Mouse (Mus musculus) midbrain, embryonic 12.5 days (tissue): Measurements from ENCODE around the gene Maml3. TPM values are rescaled to one million over a fixed set of nuclear protein-coding genes. Genes with fewer than 3 reads are reported as not detected.

Experiments
- ATAC-seq: fragments of 200-750 bp; cut with Nextera tagmentation; 2 replicates; pipeline ENCODE4 v1.8.0; 2017; ENCODE audit warnings: low read depth, moderate TSS enrichment, moderate library complexity; ENCODE audit not compliant: low FRiP score
- H3K27ac ChIP-seq: fragments of 300-500 bp; sonication (generic); replicated peaks from 2 replicates; pipeline ENCODE4 v1.5.1; 2016; ENCODE audit warnings: mild to moderate bottlenecking
- H3K27me3 ChIP-seq: fragments of 300-500 bp; sonication (generic); 2 replicates; pipeline ENCODE4 v1.6.1; 2016; ENCODE audit warnings: mild to moderate bottlenecking
- H3K36me3 ChIP-seq: fragments of 300-500 bp; sonication (generic); 2 replicates; pipeline ENCODE4 v1.6.1; 2016
- H3K4me1 ChIP-seq: fragments of 300-500 bp; sonication (generic); 2 replicates; pipeline ENCODE4 v1.6.1; 2016
- H3K4me2 ChIP-seq: fragments of 300-500 bp; sonication (generic); replicated peaks from 2 replicates; pipeline ENCODE4 v1.6.1; 2016; ENCODE audit warnings: mild to moderate bottlenecking, moderate library complexity
- H3K4me3 ChIP-seq: fragments of 300-500 bp; sonication (generic); 2 replicates; pipeline ENCODE4 v1.5.1; 2016; ENCODE audit warnings: mild to moderate bottlenecking
- H3K9ac ChIP-seq: fragments of 300-500 bp; sonication (generic); replicated peaks from 2 replicates; pipeline ENCODE4 v1.6.1; 2016; ENCODE audit warnings: mild to moderate bottlenecking, moderate library complexity
- H3K9me3 ChIP-seq: fragments of 300-500 bp; sonication (generic); 2 replicates; pipeline ENCODE4 v1.6.1; 2016; ENCODE audit warnings: mild to moderate bottlenecking
- whole genome bisulfite sequencing: fragments of 180-500 bp; shearing (Covaris S2); methylation state at CpG from one replicate; pipeline ENCODE4 v1.1.7; 2016; 5-methylcytosine and 5-hydroxymethylcytosine counted together
- polyA plus RNA-seq: library from polyadenylated mRNA; unstranded; fragments of >200 nt; fragmentation: Nextera tagmentation; extraction: Ambion mirVana; gene quantifications from 2 replicates; pipeline ENCODE4 v1.2.1, GENCODE M21; 2016

Gene Maml3
- polyA plus RNA-seq, 1 experiment from 2014 or later = 8.2 TPM

DNA sequence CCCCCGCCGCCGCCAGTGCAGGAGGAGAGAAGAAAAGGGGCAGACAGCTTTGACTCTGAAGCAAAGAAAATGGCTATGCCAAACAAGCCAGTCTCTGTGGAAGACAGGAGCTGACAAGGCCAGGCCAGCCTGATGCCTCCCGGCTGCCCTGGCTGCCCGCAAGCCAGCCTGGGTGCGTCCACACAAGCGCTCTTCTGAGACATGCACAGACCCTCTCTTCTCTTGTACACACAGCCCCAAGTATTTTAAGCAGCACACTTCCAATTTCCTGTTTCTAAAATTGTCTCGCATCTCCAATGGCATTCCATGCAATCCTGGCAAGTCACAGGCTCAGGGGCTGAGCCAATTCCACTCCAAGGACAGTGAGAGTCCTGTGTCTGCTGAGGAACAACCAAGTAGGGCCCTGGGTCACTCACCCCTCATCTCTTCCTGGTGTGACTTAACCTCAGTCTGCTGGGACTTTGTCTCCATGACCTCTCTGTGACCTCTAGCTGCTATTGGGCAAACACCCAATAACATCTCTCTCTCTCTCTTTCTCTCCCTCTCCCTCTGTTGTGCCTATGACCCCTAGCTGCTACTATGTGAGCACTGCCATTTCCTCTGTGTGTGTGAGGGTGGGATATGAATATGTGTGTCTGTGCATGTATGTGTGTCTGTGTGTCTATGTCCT, 354.9 kb downstream of the Maml3 start:
- peaks cover 3% of the 10 kb centered on the region; the same call in 1 of the 2 replicates for H3K9me3 ChIP-seq
- WGBS = 37% methylated on average over 8 of the region's 8 CpGs
- H3K27me3 ChIP-seq = no peaks in the 10 kb centered on the region
- H3K9ac ChIP-seq = peak overlapping the region; percentile 51
- H3K4me2 ChIP-seq = no peak overlapping the region
- no peaks in the 10 kb centered on the region for H3K36me3 ChIP-seq
- no peak overlapping the region for H3K4me3 ChIP-seq
- peaks cover 43% of the 10 kb centered on the region for H3K4me1 ChIP-seq
- peak overlapping the region; percentile 89 for H3K27ac ChIP-seq
- ATAC-seq = peak; percentile 48

DNA sequence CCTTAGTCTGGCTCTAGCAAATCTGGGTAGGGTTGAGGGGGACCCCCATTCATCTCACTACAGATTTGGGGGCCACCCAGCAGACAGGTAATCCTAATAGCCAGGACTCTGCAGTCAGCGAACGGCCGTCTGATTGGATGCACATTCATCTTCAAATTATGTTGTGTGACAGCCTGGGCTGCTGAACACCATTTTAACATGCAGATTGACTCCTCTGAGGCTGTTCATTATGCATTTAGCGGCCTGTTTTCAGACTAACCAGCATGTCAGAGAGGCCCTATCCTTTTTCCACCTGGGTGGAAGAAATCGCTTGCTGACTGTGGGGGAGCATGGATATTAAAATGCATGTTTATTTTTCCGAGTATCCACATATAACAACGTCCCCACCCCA, 355.5 kb downstream of the Maml3 start:
- Histone ChIP-seq H3K36me3 (no peaks in the 10 kb centered on the region), H3K9me3 (peaks cover 3% of the 10 kb centered on the region; the same call in 1 of the 2 replicates), H3K9ac (peak overlapping the region; percentile 51), H3K4me2 (no peak overlapping the region), H3K4me1 (peaks cover 46% of the 10 kb centered on the region), H3K27me3 (no peaks in the 10 kb centered on the region), H3K27ac (peak overlapping the region; percentile 89), H3K4me3 (no peak overlapping the region)
- ATAC-seq = peak; percentile 77
- WGBS = 32% methylated on average over 7 of the region's 7 CpGs

DNA sequence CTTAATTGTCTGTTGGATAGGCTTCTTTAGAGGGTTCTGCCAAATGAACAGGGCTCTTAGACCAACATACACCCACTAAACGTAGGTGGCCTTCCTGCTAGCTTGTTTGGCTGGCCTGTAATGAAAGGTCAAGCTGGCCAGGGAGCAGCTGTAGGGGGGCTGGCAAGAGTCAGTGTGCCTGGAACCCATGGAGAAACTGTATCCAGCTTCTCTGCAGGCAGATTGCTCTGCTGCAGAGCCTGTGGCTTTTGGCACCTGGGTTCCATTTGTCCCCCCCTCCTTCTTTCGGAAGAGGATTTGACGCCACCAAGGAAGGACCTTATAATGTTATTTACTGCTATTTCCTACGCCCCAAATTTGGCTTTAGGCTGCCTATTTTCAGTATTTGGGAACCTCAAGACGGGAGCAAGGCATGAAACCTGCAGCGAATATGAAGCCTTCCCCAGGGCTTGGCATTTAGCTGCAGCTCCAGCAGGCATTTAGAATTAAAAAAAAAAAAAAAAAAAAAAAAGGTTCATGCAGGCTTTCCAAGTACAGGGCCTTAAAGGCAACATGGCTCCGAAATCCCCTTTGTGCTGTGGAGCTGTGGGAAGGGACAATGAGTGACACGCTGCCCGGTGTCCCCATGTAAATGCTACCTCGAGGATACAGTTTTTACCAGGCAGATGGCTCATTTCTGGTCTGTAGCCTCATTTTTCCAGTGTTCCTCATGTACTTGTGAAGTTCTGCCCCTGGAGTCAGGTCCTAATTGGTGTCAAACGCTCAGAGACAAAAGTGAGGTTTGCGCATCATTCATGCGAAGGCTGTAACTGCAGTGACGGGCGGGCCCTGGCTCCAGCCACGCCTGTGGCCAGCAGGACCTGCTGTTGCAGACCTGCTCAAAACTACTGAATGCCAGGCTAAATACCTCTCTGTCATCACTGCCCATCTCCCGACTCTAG, 356.2 kb downstream of the Maml3 start:
- Histone ChIP-seq H3K4me2 (no peak overlapping the region), H3K4me1 (peaks cover 48% of the 10 kb centered on the region), H3K9me3 (peaks cover 3% of the 10 kb centered on the region; the same call in 1 of the 2 replicates), H3K9ac (0 out of 2 replicates have a peak overlapping the region, but pooled peaks have one; percentile 51), H3K36me3 (no peaks in the 10 kb centered on the region), H3K27me3 (no peaks in the 10 kb centered on the region), H3K4me3 (no peak overlapping the region), H3K27ac (peak overlapping the region; percentile 89)
- WGBS = 75% methylated on average over 17 of the region's 17 CpGs
- peak; percentile 38 for ATAC-seq

DNA sequence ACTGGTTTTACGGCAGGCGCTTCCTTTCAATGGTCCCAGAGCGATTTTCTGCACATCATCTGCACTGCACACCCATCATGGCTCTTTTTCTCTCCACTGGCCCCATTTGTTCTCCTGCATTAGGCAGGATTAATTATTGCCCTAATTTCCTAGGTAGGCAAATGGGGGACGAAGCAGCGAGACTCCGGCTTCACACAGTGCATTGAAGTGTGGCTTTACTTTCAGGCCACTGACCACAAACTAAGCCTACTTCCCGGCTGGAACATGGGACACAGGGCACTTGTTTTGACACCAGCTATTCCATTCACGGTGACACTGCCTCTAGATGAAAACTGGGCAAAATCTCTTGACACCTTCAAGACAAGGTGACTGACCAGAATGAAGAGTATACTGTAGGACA, 358.1 kb downstream of the Maml3 start:
- Histone ChIP-seq H3K4me2 (no peak overlapping the region), H3K36me3 (no peaks in the 10 kb centered on the region), H3K27ac (0 out of 2 replicates have a peak overlapping the region, but pooled peaks have one; percentile 22), H3K27me3 (no peaks in the 10 kb centered on the region), H3K4me1 (peaks cover 51% of the 10 kb centered on the region), H3K4me3 (no peak overlapping the region), H3K9me3 (peaks cover 3% of the 10 kb centered on the region; the same call in 1 of the 2 replicates), H3K9ac (no peak overlapping the region)
- 74% methylated on average over 8 of the region's 8 CpGs for WGBS
- ATAC-seq = no peak

DNA sequence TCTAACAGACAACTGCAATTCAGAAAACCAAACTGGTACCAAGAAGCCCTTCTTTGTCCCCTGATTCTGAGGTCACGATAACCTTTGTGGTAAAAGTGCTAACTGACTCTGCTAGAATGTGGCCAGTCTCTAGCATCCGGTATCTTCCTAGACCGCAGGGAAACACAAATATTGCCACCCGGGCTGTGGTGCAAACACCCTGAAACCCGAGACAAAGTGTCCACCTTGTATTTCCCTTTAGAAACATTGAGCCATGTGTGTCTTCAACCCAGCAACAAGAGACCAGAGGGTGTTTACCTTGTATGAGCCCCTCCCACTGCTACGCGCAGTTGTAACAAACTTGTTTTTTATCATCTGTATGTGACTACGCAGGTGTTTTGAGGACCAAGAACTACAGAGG, 359.7 kb downstream of the Maml3 start:
- WGBS = 89% methylated on average over 8 of the region's 8 CpGs
- no peak overlapping the region for H3K9ac ChIP-seq
- no peak overlapping the region for H3K4me3 ChIP-seq
- H3K9me3 ChIP-seq = peaks cover 3% of the 10 kb centered on the region; the same call in 1 of the 2 replicates
- ATAC-seq = no peak
- H3K4me2 ChIP-seq = no peak overlapping the region
- H3K4me1 ChIP-seq = peaks cover 45% of the 10 kb centered on the region
- no peak overlapping the region for H3K27ac ChIP-seq
- no peaks in the 10 kb centered on the region for H3K27me3 ChIP-seq
- H3K36me3 ChIP-seq = no peaks in the 10 kb centered on the region

DNA sequence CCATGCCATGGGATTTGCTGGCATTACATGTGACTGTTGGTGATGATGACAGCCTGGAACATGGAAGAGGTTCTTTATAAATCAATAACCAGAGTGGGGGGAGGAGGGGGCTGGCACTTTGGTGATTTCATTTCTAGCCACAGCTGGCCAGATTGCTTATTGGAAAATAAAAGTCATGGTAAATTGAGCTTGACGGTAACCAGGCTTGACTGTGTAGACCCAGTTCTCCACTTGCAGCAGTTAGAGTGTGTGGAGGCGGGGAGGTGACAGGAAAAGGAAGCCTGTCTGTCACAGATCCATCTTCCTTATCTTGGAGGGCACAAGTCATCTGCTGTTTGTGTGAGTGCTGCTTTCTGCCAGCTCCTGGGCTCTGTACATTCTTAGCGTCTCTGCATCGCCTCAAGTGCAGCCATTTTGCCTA, 360.5 kb downstream of the Maml3 start:
- no peak for ATAC-seq
- H3K36me3 ChIP-seq = no peaks in the 10 kb centered on the region
- WGBS = 85% methylated on average over 4 of the region's 4 CpGs
- 0 out of 2 replicates have a peak overlapping the region, but pooled peaks have one; percentile 10 for H3K27ac ChIP-seq
- H3K4me2 ChIP-seq = no peak overlapping the region
- no peaks in the 10 kb centered on the region for H3K27me3 ChIP-seq
- H3K4me3 ChIP-seq = no peak overlapping the region
- H3K9ac ChIP-seq = no peak overlapping the region
- peaks cover 41% of the 10 kb centered on the region for H3K4me1 ChIP-seq
- H3K9me3 ChIP-seq = peaks cover 3% of the 10 kb centered on the region; the same call in 1 of the 2 replicates

DNA sequence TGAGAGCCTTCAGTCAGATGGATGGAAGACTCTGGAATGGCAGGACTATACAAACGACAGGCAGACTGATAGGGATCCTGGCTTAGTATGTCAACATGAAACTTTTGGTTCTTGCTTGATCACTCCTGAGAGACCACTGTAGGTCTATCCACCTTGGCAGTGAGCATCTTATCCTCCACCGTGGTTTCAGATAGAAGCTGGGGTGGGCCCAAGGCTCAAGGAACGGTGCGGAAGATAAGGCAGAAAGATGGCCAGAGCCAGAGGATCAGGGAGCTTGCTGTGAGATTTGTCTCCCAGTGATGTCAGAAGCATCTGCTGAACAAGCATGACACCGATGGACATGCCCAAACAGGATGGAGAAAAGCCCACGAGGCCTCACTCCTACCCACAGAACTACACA, 362.5 kb downstream of the Maml3 start:
- H3K27ac ChIP-seq = no peak overlapping the region; the same call in 1 of the 2 replicates
- H3K4me2 ChIP-seq = no peak overlapping the region

DNA sequence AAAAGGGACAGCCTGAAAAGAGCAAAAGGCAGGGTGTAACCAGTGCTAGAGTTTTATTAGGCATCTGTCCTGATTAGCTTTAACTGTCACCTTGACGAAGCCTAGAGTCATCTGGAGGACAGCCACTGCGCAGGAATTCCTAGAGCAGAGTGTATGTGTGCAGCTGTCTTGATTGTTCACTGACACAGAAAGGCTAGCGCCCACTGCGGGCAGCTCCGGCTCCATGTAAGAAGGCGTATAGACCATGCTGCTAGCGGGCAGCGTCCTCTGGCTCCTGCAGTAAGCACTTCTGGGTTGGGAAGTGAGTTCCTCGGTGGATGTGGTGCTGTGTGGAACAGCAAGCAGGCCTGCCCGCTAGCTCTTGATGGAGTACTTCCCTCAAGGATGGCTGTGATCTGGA, 363.1 kb downstream of the Maml3 start:
- no peak for ATAC-seq
- Histone ChIP-seq H3K4me1 (peaks cover 32% of the 10 kb centered on the region), H3K27me3 (no peaks in the 10 kb centered on the region), H3K9me3 (no peaks in the 10 kb centered on the region), H3K27ac (no peak overlapping the region; the same call in 1 of the 2 replicates), H3K4me2 (no peak overlapping the region), H3K9ac (no peak overlapping the region), H3K36me3 (no peaks in the 10 kb centered on the region), H3K4me3 (no peak overlapping the region)
- WGBS = 80% methylated on average over 10 of the region's 10 CpGs

More for the DNA sequence above, 362.5 kb downstream of the Maml3 start:
- 93% methylated on average over 6 of the region's 6 CpGs for WGBS
- no peak for ATAC-seq
- Histone ChIP-seq H3K4me3 (no peak overlapping the region), H3K4me1 (peaks cover 36% of the 10 kb centered on the region), H3K9me3 (no peaks in the 10 kb centered on the region), H3K27me3 (no peaks in the 10 kb centered on the region), H3K9ac (no peak overlapping the region), H3K36me3 (no peaks in the 10 kb centered on the region)

- Histone ChIP-seq H3K4me2 (peak overlapping the region; percentile 17; the same call in 1 of the 2 replicates), H3K4me3 (no peak overlapping the region), H3K27ac (peak overlapping the region; percentile 88), H3K4me1 (peaks cover 27% of the 10 kb centered on the region), H3K9ac (no peak overlapping the region), H3K36me3 (no peaks in the 10 kb centered on the region), H3K9me3 (no peaks in the 10 kb centered on the region), H3K27me3 (no peaks in the 10 kb centered on the region)
- no peak for ATAC-seq
These were observed 365.1 kb downstream of the Maml3 start for GRCm38 (mm10) chr3:51739835-51740112.

GRCm38 (mm10) chr3:51739049-51739834, 365.6 kb downstream of the Maml3 start:
- no peaks in the 10 kb centered on the region for H3K9me3 ChIP-seq
- H3K9ac ChIP-seq = peak overlapping the region; percentile 44
- no peaks in the 10 kb centered on the region for H3K36me3 ChIP-seq
- 4% methylated on average over 12 of the region's 12 CpGs for WGBS
- peak; percentile 74 for ATAC-seq
- H3K4me1 ChIP-seq = peaks cover 23% of the 10 kb centered on the region
- H3K4me3 ChIP-seq = no peak overlapping the region
- H3K27ac ChIP-seq = peak overlapping the region; percentile 88
- H3K27me3 ChIP-seq = no peaks in the 10 kb centered on the region
- H3K4me2 ChIP-seq = peak overlapping the region; percentile 17

GRCm38 (mm10) chr3:51733685-51734084, 371.2 kb downstream of the Maml3 start:
- H3K9ac ChIP-seq = no peak overlapping the region
- H3K36me3 ChIP-seq = no peaks in the 10 kb centered on the region
- H3K4me3 ChIP-seq = no peak overlapping the region
- H3K27me3 ChIP-seq = no peaks in the 10 kb centered on the region
- H3K4me1 ChIP-seq = peaks cover 33% of the 10 kb centered on the region
- 90% methylated on average over 3 of the region's 3 CpGs for WGBS
- no peak for ATAC-seq
- no peaks in the 10 kb centered on the region for H3K9me3 ChIP-seq
- H3K4me2 ChIP-seq = no peak overlapping the region
- H3K27ac ChIP-seq = 0 out of 2 replicates have a peak overlapping the region, but pooled peaks have one; percentile 75
